Mouse (Mus musculus) fibroblast of lung, adult 2 months (primary cell): ENCODE measurements around the gene Man1a.

Experiments used
- DNase-seq: peaks from one replicate; pipeline ENCODE4 v3.0.0-alpha.2; 2011; ENCODE audit warnings: low read depth

Gene Man1a

DNA sequence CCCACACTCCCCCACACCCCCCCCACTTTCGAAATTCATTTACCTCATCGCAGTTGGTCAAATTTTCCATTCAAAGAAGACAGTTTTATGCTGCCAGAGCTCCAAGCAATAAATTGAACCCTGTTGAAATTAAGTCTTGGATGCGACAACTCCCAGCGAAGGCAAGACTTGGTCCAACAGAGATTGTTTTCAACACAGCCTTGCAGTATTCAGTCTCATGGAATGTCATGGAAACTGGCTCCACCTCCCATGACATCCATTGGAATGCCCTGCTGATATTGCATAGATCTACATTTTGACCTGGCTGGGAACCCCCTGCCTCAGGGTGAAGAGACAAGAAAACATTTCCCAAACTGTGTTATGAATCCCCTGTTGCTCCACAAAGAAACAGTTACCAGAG is at the start of gene Man1a:
TSS of gene Man1a (minus strand) at position 190 of the 400 bp plus-strand sequence.
- DNase-seq, result no peak

DNA sequence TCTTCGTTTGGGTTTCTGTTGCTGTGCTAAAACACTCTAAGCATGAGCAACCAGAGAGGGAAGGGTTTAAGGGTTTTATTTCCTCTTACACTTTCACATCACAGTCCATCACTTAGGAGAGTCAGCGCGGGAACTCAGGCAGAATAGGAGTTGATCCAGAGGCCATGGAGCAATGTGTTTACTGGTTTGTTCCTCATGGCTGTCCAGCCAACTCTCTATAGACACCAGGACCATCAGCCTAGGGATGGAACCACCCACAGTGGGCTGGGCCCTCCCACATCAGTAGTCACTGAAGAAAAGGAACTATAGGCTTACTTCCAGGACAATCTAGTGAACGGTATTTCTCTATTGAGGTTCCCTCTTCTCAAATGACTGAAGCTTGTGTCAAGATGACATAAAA is 45.4 kb upstream of the Man1a start:
- DNase-seq, result no peak

DNA sequence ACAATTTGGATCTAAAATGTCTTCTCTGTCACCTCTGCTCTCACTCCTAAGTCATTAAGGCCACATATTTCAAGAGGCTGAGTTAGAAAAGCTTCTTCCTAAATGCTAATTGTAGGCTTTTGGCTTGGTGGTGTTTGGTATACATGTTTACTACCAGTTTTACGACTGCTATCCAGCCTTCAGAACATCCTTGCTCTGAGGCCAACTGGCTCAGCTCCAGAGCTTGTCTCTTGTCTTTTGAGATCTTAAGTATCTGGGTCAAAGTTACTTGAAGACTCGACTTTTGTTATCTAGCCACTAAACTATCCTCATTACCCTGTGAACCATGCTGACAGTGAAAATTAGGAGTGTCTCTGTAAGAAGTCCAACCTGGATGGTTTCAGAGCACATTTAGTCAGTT is 44.0 kb upstream of the Man1a start:
- DNase-seq, result no peak

DNA sequence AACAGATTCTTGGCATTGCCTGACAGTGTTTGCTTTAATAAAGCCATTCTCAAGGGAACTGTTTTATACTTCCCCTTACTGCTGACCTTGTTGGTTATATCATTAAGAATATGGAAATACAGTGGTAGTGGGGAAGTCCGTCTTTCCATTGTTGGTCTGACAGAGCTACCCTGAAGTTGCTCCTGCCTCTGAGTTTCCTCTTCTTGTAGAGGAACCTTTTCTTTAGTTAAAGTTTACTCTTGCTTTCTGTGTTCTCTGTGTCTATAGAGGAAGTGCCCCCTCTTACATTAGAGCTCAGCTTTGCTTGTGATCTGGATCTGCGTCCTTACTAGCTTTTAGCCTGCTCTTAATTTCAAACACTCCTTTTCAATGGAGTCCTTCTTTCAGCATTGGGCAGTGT is 42.9 kb upstream of the Man1a start:
- DNase-seq, result no peak

DNA sequence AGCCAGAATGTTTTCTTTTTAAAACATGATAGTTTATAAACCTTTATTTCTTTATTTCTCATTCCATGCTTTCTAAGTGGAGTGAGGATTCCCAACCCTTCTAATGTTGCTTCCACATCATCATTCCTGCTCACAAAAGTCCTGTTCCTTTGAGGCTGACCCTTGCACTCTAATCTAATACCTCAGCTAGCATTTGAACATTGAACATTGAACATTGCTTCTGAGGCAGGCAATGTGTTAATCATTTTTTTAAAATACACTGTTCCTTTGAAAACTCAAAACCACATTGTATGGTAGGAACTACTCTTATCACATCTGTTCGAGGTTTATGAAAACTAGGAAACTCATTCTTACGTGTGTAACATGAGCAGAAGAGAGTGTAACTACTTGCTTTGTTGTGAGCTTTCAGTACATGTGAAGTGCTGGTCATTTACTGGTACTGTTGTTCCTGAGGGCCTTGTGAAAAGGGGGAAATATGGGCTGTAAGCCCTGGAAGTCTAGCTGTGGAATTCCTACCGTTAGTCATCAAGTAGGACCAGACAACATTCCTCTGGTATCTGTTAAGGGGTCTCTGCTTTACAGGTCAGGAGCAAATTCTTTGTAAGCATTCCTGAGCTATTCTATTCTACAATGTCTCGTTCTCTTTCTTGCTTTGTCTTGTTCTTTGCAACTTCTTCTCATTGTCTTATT is 42.0 kb upstream of the Man1a start:
- no peak for DNase-seq

DNA sequence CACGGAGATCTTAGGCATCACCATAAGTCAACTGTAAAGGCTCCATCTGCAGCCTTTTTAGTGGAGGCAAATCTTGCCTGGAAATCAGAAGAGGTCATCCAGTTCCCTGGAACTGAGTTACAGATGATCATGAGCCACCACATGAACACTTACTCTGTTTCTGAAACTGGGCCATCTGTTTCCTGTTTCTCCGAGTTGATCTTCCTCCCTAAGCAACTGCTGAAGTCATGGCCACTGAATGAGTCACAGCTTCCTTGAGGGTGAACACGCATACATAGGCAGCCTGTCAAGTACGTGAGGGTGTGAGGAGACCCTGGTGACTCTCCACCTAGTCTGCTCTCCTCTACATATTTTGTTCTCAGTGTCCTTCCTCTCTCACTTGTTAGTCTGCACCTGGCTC is 41.4 kb upstream of the Man1a start:
- DNase-seq, result peak; percentile 50

DNA sequence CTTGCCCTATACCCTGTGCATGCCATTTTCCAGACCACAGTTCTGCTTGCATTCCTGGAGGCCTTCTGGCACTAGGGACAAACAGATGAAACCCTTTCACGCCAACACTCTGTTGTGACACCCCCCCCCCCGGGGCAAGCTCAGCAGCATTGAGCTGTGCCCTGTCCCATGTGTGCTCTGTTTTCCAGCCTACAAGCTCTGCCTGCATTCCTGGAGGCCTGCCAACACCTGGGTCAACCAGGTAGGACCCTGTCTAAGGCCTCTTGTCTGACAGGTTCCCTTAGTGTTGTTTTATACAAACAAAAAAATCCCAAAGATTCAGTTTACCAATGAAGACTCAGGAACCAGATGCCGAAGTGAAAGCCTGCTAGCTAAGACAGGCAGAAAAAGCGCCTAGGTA is 27.3 kb upstream of the Man1a start:
- DNase-seq, result no peak

DNA sequence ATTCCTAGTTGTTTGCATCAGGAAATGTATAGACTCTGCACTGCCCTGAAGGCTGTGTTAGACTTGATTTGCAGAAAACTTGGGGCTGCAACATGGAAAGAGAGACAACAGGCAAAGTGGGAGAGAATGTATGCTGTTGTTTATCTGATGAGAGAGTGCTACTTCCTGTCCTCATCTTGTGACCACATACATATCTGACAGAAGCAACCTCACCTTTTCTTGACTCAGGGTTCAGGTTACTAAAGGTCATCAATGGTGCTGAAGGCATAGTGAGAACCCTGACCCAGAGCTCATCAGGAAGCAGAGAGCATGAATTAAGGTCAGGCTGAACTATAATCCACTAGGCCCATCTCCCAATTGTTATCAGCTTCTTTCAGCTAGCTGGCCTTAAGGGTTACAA is 15.7 kb upstream of the Man1a start:
- DNase-seq, result no peak

DNA sequence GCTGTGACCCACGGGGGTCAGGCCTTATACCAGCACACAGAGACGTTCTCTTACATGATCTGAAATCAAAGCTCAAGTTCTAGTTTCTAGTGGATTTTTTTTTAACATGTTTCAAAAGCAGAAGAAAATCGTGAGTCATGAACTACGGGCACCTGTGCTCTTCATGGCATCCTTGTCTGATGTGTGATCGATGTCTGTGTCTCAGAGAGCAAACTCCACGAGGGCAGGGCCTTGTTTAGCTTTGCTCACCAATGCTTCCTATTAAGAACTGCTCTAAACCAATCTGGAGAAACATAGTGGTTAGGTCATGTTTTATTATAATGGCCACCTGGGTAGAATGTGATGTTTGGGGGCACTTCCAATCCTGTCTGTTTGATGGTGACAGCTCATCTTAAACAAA is 13.5 kb upstream of the Man1a start:
- no peak for DNase-seq

DNA sequence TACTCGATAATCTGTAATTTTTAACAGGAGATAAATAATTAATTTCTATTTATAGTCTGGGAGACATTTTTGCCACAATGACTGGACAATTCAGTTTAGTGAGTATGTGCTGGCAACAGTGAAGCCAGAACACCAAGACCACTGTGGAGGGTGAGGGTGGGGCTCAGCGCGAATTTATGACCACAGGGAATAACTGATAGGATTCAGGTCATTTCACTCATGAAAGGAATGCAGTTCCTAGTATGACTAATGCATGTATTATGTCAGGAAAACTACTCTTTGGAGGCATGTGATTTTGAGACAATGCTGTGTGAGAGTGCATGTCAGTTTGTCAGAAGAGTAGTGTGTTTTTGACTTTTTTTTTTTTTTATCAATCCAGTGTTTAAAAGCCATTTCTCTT is 10.9 kb upstream of the Man1a start:
- no peak for DNase-seq

DNA sequence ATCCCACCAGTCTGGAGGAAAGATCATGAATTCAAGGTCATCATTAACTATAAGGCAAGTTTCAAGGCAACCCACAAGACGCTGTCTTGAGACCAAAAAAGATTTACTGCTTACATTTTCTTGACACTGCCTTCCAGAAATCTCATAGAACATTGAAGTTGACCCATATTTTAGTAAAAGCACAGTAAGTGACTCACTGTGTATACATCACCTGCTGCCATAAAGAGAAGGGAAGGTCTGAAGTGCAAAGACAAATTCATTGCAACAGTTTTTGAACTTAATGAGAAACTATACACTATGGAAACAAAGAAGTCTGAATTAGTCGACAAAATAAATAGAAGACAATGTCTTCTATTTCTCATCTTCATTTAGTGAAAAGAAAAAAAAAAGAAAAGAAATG is 8.7 kb upstream of the Man1a start:
- DNase-seq, result no peak

DNA sequence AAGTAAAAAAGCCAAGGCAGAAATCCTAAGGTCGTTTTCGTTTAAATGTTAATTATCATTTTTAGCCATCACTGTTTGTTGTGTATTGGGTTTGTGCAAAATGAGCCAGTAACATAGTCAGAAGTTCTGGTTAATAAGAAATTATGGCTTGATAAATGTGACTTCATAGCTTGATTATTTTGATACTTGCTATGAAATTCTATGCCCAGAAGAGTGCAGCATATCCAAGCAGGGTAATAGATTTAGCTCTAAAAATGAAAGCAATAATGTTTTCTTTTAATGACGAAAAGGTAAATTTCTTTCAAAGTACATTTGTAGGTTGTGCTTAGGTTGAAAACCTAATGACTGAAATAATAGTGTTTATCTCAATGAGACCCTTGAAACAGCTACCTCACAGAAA is 596 bp upstream of the Man1a start:
- DNase-seq, result no peak

DNA sequence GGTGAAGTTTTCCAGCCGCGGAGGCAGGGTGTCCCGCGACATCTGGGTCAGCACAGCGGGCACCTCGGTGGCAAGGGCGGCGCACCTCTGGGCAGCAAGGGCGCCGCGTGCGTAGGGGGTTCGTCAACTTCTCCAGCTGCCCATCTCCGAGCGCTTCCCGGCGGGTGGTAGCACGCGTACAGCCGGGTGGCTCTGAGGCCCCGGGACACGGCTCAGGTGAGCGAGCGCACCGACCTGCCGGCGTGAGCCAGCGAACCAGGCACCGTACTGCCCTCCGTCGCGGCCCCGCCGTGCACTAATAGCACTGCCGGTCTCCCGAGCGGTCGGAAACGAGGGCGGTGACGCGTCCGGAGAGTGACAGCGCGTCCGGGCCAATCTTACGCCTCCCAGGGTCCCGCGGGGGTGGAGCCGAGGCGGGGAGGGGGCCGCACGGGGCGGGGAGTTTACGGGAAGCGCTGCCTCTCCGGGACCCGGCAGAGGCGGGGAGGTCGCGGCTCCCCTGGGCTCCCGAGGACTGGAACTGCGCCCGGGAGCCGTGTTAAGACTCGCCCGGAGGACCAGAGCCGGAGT is 883 bp downstream of the Man1a start:
- peak; percentile 56 for DNase-seq

DNA sequence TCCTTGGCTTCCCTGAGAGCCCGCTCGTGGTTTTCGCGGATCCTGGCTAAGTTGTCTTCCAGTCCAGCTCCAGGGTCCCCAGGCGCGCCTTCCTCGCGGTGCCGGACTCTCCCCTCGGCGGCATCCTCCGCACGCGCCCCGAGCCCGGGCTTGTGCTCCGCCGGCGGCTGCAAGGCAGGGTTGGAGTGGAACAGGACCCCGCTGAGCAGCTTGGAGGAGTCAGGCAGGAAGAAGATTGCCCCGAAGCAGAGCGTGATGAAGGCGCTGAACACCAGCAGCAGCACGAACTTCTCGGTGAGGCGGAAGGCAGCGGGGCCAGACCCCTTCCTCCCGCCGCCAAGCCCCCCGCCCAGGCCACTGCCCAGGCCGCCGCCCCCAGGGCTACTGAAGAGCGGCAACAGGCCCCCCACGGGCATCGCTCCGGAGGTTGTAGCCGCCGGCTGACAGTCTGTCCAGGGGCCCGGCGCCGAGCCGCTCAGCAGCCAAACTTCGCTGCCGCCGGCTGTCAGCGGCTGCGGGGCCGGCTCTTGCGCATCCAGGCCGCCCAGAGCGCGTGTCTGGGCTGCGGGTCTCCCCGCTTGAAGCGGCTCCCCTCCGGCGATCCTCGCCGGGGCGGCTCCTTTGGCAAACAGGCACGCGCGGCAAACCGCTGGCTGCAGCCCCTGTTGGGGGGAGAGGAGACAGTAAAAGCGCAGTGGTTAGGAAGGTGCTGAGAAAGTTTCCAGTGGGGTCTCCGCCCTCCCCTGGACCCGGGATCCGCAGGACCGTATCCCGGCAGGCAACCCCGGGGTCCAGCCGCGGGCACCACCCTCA is 1.6 kb downstream of the Man1a start:
- no peak for DNase-seq

DNA sequence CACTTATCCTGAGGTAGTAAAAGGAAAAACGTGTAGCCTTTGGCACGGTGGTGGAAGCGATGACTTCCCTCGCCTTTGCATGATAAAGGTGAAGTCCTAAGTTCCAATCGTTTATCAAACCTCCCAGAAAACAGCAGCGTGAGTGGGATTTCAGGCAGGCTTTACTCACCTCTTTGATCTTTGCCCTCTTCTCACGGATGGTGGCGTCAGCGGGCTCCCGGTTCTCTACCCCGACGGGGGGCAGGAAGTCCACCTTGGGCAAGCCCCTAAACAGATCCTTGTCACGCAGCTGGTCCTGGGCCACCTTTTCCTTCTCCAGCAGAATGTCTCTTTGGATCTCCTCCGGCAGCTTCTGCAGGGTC is 2.2 kb downstream of the Man1a start:
- no peak for DNase-seq

DNA sequence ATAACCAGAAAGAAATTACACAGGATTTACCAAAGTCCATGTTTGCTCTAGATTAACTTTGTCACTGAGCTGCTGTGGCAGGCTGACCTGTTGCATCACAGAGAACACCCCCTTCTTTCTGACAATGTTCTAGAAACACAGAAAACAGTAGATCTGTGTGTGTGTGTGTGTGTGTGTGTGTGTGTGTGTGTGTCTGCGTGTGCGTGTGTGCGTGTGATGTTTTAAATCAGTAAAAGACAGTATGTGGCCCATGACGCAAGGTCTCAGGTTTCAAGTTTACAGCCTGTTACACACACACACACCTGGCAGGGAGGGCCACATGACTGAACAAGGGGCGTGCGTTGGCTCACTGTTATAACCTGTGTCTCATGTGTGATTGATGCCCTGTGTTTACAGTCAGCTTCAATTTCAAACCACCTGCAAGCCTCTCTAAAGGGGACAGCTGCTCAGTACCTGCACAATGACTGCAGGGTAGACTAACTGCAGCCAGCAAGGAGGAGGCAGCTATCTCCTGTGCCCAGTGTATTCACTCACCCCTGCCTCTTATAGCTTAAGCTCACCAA is 2.7 kb downstream of the Man1a start:
- no peak for DNase-seq

DNA sequence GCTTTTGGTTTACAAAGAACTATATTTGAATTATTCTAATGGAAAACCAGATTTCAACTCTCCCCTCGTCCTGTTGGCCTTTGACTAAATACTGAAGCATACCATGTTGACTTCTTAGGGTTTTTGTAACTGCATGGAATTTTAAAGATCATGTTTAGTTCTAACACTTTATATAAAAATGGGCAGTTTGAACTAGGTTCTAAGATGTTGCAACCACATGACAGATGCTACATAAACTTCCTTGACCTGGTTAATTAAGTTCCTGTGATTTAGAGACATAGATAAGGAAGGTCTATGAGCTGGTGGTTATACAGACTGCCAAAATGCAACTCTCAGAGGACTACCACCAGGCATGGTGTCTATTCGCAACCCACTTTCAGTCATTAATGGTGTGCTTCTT is 4.1 kb downstream of the Man1a start:
- DNase-seq, result no peak

DNA sequence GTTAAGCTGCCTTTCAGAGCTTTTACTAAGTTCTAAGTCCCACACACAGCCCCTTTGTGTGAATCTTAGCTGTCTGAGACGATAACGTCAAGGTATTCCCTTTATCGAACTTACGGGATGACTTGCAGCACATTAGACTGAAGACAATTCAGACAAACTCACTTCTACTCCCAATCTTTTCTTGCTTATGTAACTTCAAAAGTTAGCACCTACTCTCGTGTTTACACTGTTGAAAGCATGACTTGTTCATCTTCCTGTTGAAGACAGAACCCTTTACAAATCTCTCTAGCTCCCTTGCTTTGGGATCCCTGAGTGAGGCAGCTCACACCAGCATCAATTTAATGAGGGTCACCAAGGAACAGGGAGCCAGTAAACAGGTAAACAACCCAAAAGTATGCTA is 5.9 kb downstream of the Man1a start:
- no peak for DNase-seq

DNA sequence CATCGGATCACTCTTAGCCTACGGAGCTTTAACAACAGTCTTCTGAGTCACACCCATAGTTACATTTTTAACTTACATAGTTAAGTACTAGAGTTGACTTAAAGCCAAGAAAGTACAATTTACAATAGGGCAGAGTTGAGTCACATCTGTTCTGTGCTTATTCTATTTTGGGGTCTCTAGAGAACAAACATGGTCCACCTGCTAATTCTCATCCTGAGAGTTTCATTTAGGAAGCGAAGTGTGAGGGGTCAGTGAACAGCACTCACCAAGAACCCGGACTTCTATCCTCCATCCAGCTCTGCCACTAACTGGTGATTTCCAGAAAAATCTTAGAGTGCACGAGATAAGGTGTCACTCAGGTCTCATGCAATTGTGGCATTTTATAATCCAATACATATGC is 7.0 kb downstream of the Man1a start:
- DNase-seq, result no peak

DNA sequence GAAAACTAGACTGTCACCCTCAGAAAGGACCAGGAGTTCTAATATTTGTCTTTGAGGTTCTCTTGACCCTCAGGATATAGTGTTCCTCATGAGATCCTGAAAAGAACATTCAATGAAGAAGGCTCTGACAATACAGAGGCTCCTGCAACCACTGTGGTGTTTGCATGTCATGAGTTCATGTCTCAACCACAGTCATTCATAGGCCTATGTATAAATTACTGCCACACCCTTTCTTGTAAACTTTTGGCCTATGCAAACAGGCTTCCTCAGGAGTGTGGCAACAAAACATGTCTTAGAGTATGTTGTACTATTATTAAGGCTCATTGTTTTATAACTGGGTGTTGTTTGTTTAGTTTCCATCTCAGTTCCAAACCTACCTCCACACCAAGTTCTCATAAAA is 9.7 kb downstream of the Man1a start:
- DNase-seq, result no peak

DNA sequence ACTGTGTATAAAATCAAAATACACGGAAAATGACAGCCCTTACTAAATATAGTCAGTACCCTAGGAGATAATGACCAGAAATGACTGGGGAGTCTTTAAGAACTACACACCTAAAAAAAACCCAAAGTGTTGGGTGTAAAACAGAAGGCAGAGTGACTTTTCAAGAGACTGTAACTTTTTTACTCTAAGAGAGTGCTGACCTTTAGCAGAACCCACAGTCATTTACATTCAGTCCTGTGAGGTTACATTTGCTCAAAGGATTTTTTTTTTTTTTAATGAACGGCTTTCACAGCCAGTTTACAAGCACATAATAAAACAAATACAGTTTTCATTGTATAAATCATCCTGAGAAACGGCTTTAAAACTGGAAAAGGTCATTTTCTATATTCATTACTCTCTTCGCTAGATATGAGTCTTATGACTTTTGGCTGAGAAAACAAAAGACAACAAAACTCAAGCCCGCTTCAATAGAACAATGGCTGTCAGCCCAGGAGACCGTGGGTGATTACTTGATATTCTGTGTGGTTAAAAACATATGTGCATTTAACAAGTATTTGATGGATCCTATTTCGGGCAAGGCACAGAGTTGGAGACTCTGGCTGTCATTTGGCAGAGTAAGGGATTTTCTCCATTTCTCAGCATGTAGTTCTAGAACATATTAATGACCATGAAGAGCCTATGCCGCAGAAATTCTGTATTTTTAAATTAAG is 12.7 kb downstream of the Man1a start:
- DNase-seq, result no peak

DNA sequence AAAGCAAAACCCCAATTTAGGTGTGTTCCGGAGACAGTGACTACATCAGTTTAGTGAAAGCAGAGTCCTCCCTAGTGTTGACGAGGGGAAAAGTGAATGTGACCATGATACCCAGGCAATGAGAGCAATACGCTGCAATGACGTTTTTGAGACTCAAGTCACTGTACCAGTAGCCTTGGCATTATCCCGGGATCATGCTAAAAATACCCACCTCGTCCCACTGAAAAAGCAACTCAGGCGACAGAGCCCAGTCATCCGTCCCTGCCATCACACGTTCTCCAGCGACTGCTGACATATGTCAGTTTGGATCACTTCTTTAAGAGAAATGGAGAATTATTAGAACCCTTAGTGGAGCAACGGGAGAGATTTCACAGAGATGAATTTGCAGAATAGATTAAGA is 13.6 kb downstream of the Man1a start:
- DNase-seq, result no peak

DNA sequence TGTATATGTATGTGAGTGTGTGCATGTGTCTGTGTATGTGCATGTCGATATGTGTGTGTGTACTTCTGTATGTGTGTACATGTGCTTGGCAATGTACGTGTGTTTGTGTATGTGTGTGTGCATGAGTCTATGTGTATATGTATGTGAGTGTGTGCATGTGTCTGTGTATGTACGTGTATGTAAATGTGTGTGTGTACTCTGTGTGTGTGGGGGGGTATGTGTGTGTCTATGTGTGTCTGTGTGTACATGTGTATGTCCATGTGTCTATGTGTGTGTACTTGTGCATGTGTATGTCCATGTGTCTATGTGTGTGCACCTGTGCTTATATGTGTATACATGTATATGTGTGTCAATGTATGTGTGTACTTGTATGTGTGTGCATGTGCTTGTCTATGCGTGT is 15.2 kb downstream of the Man1a start:
- DNase-seq, result no peak
